17 mouse cellular contexts compared by ENCODE assay signal in genomic region chr13:96951880-96952279, GRCm38 (mm10). TPM values are rescaled to one million over a fixed set of nuclear protein-coding genes. Genes with fewer than 3 reads are reported as not detected.
DNase-seq lines count a peak whose midpoint lies in the region; ATAC-seq and TF ChIP-seq lines count a peak whose summit lies in the region.
"Had no signal": no experiment of that assay in that cellular context is flagged by ENCODE, and none has a peak within 500 bp of the region (broad histone marks: within the 10 kb centered on the region; RNA-seq: fewer than 3 reads in every experiment).

No protein-coding gene starts in this region.

- peak; percentile 11 for DNase-seq in hindbrain, embryonic 11.5 days (ENCODE audit: low spot score)
- DNase-seq in right cerebral cortex, postnatal 14 days: peak; percentile 43
- DNase-seq in right cerebral cortex, adult 2 months (ENCODE audit: low spot score in 2 of 2): no peak
- DNase-seq in retina, embryonic 14.5 days (ENCODE audit: low spot score): peak; percentile 20
- DNase-seq in urinary bladder, adult 2 months (ENCODE audit: low spot score): no peak
- no peak for DNase-seq in kidney, adult 2 months
- DNase-seq: adrenal gland, postnatal 25 days; cerebellum, adult 9-10 months; gastrocnemius, postnatal 14 days; lung, adult 2 months; lung, postnatal 36 days had no signal

- H3K4me2 ChIP-seq in hindbrain, embryonic 11.5 days (replicated peaks; ENCODE audit: low read depth, low read length): no peak overlapping the region
- H3K4me2 ChIP-seq in hindbrain, embryonic 12.5 days (replicated peaks): no peak overlapping the region
- H3K4me2 ChIP-seq in hindbrain, embryonic 15.5 days: no peak overlapping the region
- H3K4me2 ChIP-seq: kidney, embryonic 15.5 days; liver, embryonic 11.5 days had no signal

- H3K27ac ChIP-seq in hindbrain, embryonic 11.5 days (ENCODE audit: low read depth, low read length): no peak overlapping the region
- H3K27ac ChIP-seq in hindbrain, embryonic 12.5 days: no peak overlapping the region
- H3K27ac ChIP-seq in hindbrain, embryonic 15.5 days (replicated peaks): no peak overlapping the region
- no peak overlapping the region for H3K27ac ChIP-seq in kidney, adult 2 months (ENCODE audit: insufficient read depth, low read depth, low read length)
- H3K27ac ChIP-seq: kidney, embryonic 15.5 days; limb, embryonic 10.5 days had no signal

- no peak for ATAC-seq in hindbrain, embryonic 11.5 days (ENCODE audit: low FRiP score)
- no peak for ATAC-seq in hindbrain, embryonic 12.5 days (ENCODE audit: low FRiP score)
- peak; percentile 77 for ATAC-seq in hindbrain, embryonic 15.5 days (ENCODE audit: low FRiP score, low read depth)
- ATAC-seq: inflammation-experienced regulatory T-cells, adult 6 months had no signal

- H3K4me1 ChIP-seq in hindbrain, embryonic 11.5 days (replicated peaks; ENCODE audit: control insufficient read depth, insufficient read depth, low read length): no peaks in the 10 kb centered on the region
- no peaks in the 10 kb centered on the region for H3K4me1 ChIP-seq in hindbrain, embryonic 12.5 days
- 0 out of 2 replicates have a peak, but pooled peaks cover 3% of the 10 kb centered on the region for H3K4me1 ChIP-seq in hindbrain, embryonic 15.5 days (replicated peaks)
- no peaks in the 10 kb centered on the region for H3K4me1 ChIP-seq in kidney, adult 2 months (ENCODE audit: control insufficient read depth, insufficient read depth, low read length)
- H3K4me1 ChIP-seq: kidney, embryonic 15.5 days; limb, embryonic 10.5 days had no signal

- H3K36me3 ChIP-seq in hindbrain, embryonic 11.5 days (ENCODE audit: control insufficient read depth, insufficient read depth, low read length): no peaks in the 10 kb centered on the region
- no peaks in the 10 kb centered on the region for H3K36me3 ChIP-seq in hindbrain, embryonic 12.5 days
- no peaks in the 10 kb centered on the region for H3K36me3 ChIP-seq in hindbrain, embryonic 15.5 days
- H3K36me3 ChIP-seq in kidney, adult 2 months (ENCODE audit: control insufficient read depth, insufficient read depth, low read length): no peaks in the 10 kb centered on the region
- H3K36me3 ChIP-seq: limb, embryonic 10.5 days had no signal

- no peaks in the 10 kb centered on the region for H3K9me3 ChIP-seq in hindbrain, embryonic 11.5 days (ENCODE audit: control insufficient read depth, low read length)
- no peaks in the 10 kb centered on the region for H3K9me3 ChIP-seq in hindbrain, embryonic 12.5 days (replicated peaks)
- no peaks in the 10 kb centered on the region for H3K9me3 ChIP-seq in hindbrain, embryonic 15.5 days
- H3K9me3 ChIP-seq: kidney, embryonic 15.5 days; limb, embryonic 10.5 days had no signal

- no peak for TF ChIP-seq POLR2A in kidney, adult 2 months (IDR thresholded peaks at IDR 0.05; ENCODE audit: low read depth, low read length)

- 63% methylated on average over 2 of the region's 2 CpGs for WGBS in hindbrain, embryonic 11.5 days
- WGBS in hindbrain, embryonic 12.5 days: 52% methylated on average over 2 of the region's 2 CpGs
- WGBS in hindbrain, embryonic 15.5 days: 42% methylated on average over 2 of the region's 2 CpGs
- WGBS in kidney, adult 2 months: 48% methylated on average over 2 of the region's 2 CpGs

- no peak for TF ChIP-seq CTCF in kidney, adult 2 months (conservative IDR thresholded peaks at IDR 0.05; ENCODE audit: insufficient read depth, insufficient read length, low read depth, low read length)

- no peak overlapping the region for H3K9ac ChIP-seq in hindbrain, embryonic 11.5 days (ENCODE audit: low read depth, low read length)
- H3K9ac ChIP-seq in hindbrain, embryonic 12.5 days: no peak overlapping the region
- no peak overlapping the region for H3K9ac ChIP-seq in hindbrain, embryonic 15.5 days
- H3K9ac ChIP-seq: kidney, embryonic 15.5 days had no signal

- no peak overlapping the region for H3K4me3 ChIP-seq in hindbrain, embryonic 11.5 days (ENCODE audit: low read depth, low read length)
- no peak overlapping the region for H3K4me3 ChIP-seq in hindbrain, embryonic 12.5 days
- H3K4me3 ChIP-seq in hindbrain, embryonic 15.5 days: no peak overlapping the region
- H3K4me3 ChIP-seq in kidney, adult 2 months (ENCODE audit: insufficient read depth, low read depth, low read length): no peak overlapping the region
- H3K4me3 ChIP-seq: kidney, embryonic 15.5 days; limb, embryonic 10.5 days had no signal

- no peaks in the 10 kb centered on the region for H3K27me3 ChIP-seq in hindbrain, embryonic 11.5 days (ENCODE audit: control insufficient read depth, insufficient read depth, low read length)
- H3K27me3 ChIP-seq in hindbrain, embryonic 12.5 days: no peaks in the 10 kb centered on the region
- no peaks in the 10 kb centered on the region for H3K27me3 ChIP-seq in hindbrain, embryonic 15.5 days
- no peaks in the 10 kb centered on the region for H3K27me3 ChIP-seq in kidney, adult 2 months (replicated peaks; ENCODE audit: control insufficient read depth, insufficient read depth, low read length)
- H3K27me3 ChIP-seq: kidney, embryonic 15.5 days had no signal

RNA-seq across cellular contexts. Expression of gene Gcnt4, which starts 27.4 kb away (rescaled TPM):
- 0.14 and 0.17 TPM in 2 replicates for polyA plus RNA-seq in hindbrain, embryonic 11.5 days (2014; fragmentation: Nextera tagmentation; extraction: Ambion mirVana)
- 0.34 and 0.40 TPM in 2 replicates for polyA plus RNA-seq in hindbrain, embryonic 12.5 days (2016; fragmentation: Nextera tagmentation; extraction: Ambion mirVana)
- 0.24 and 0.26 TPM in 2 replicates for polyA plus RNA-seq in hindbrain, embryonic 15.5 days (2015; fragmentation: Nextera tagmentation; extraction: Ambion mirVana)
- 0.39 and 0.49 TPM in 2 replicates for polyA plus RNA-seq in urinary bladder, adult 2 months (2012; rRNA removed)
- polyA plus RNA-seq in kidney, adult 2 months (2012; rRNA removed): 1.2 and 1.3 TPM in 2 replicates

Comparison
In these comparisons a context has a peak if more than half of its experiments do, and no peak if none do; other contexts are left out.
1. DNase-seq: peak in hindbrain, embryonic 11.5 days (single experiment), right cerebral cortex, postnatal 14 days (single experiment) and retina, embryonic 14.5 days (single experiment); none in right cerebral cortex, adult 2 months (0 of 2), urinary bladder, adult 2 months (single experiment) and kidney, adult 2 months (single experiment).